Mouse (Mus musculus): Measurements from ENCODE around the gene Slc15a1. TPM values are rescaled to one million over a fixed set of nuclear protein-coding genes. Genes with fewer than 3 reads are reported as not detected.

Slc15a1 gene
- polyA plus RNA-seq, 1 experiment from 2014 or later, result 0.49 TPM

DNA sequence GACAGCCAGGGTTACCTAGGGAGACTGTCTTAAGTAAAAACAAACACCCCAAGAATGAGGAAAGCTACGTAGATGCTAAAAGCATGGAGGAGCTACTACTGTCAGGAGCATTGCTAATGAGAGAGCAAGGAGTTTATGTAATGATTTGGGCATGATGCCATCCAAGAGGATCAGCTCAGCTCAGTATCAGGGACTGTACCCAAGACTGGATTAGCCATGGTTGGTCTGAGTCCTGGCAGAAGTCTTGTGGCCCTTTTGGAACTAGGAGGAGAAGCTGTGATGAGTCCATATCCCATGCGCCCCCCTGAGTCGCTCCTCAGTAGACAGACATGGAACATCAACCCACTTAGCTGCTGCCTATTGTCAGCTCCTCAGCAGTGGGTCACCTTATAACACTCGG, 9.3 kb downstream of the Slc15a1 start:
- no peaks in the 10 kb centered on the region for H3K4me1 ChIP-seq (ENCODE audit: insufficient read depth, low read length)
- 84% methylated on average over 4 of the region's 4 CpGs for WGBS
- H3K9ac ChIP-seq (replicated peaks; ENCODE audit: low read length), result no peak overlapping the region
- no peak for ATAC-seq (ENCODE audit: low FRiP score, low TSS enrichment)
- no peak overlapping the region for H3K27ac ChIP-seq (ENCODE audit: low read length)
- H3K4me2 ChIP-seq (replicated peaks; ENCODE audit: low read depth, low read length), result no peak overlapping the region
- no peaks in the 10 kb centered on the region; the same call in 1 of the 2 replicates for H3K27me3 ChIP-seq (ENCODE audit: insufficient read depth, low read length)
- H3K4me3 ChIP-seq (ENCODE audit: low read length), result no peak overlapping the region
- H3K36me3 ChIP-seq (ENCODE audit: insufficient read depth, low read length), result no peaks in the 10 kb centered on the region
- H3K9me3 ChIP-seq (ENCODE audit: low read length), result no peaks in the 10 kb centered on the region

DNA sequence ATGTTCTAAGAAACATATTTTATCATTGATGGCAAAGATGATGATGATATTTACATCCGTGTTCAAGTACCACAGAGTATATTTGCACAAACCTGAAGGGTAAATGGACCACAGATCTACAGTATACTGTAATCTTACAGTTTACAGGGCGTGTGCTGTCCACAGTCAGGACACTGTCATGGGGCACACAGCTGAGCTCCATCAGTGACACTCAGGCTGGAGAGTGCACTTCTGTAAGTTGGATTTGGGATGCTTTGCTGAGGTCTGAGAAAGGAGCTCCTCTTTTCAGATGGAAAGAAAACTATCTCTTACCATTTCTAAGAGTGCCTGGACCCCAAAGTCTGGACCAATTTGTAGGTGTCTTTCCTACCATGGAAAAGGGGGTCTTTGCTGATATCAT, 9.9 kb downstream of the Slc15a1 start:
- Histone ChIP-seq H3K4me3 (ENCODE audit: low read length) (no peak overlapping the region), H3K4me2 (replicated peaks; ENCODE audit: low read depth, low read length) (no peak overlapping the region), H3K36me3 (ENCODE audit: insufficient read depth, low read length) (no peaks in the 10 kb centered on the region), H3K27ac (ENCODE audit: low read length) (no peak overlapping the region), H3K9ac (replicated peaks; ENCODE audit: low read length) (no peak overlapping the region), H3K4me1 (ENCODE audit: insufficient read depth, low read length) (no peaks in the 10 kb centered on the region), H3K27me3 (ENCODE audit: insufficient read depth, low read length) (no peaks in the 10 kb centered on the region; the same call in 1 of the 2 replicates), H3K9me3 (ENCODE audit: low read length) (no peaks in the 10 kb centered on the region)
- no peak for ATAC-seq (ENCODE audit: low FRiP score, low TSS enrichment)
- 79% methylated on average over 2 of the region's 2 CpGs for WGBS

GRCm38 (mm10) chr14:121494238-121494637, 10.8 kb downstream of the Slc15a1 start:
- Histone ChIP-seq H3K4me3 (ENCODE audit: low read length) (no peak overlapping the region), H3K9ac (replicated peaks; ENCODE audit: low read length) (no peak overlapping the region), H3K27me3 (ENCODE audit: insufficient read depth, low read length) (no peaks in the 10 kb centered on the region; the same call in 1 of the 2 replicates), H3K4me2 (replicated peaks; ENCODE audit: low read depth, low read length) (no peak overlapping the region), H3K9me3 (ENCODE audit: low read length) (no peaks in the 10 kb centered on the region), H3K27ac (ENCODE audit: low read length) (no peak overlapping the region), H3K4me1 (ENCODE audit: insufficient read depth, low read length) (no peaks in the 10 kb centered on the region), H3K36me3 (ENCODE audit: insufficient read depth, low read length) (no peaks in the 10 kb centered on the region)
- no peak for ATAC-seq (ENCODE audit: low FRiP score, low TSS enrichment)
- WGBS, result 51% methylated on average over 2 of the region's 2 CpGs

GRCm38 (mm10) chr14:121493712-121494111, 11.3 kb downstream of the Slc15a1 start:
- H3K9ac ChIP-seq (replicated peaks; ENCODE audit: low read length), result no peak overlapping the region
- no peaks in the 10 kb centered on the region for H3K4me1 ChIP-seq (ENCODE audit: insufficient read depth, low read length)
- no peaks in the 10 kb centered on the region; the same call in 1 of the 2 replicates for H3K27me3 ChIP-seq (ENCODE audit: insufficient read depth, low read length)
- H3K36me3 ChIP-seq (ENCODE audit: insufficient read depth, low read length), result no peaks in the 10 kb centered on the region
- no peak overlapping the region for H3K4me3 ChIP-seq (ENCODE audit: low read length)
- 44% methylated on average over 3 of the region's 3 CpGs for whole genome bisulfite sequencing
- H3K27ac ChIP-seq (ENCODE audit: low read length), result no peak overlapping the region
- ATAC-seq (ENCODE audit: low FRiP score, low TSS enrichment), result no peak
- H3K9me3 ChIP-seq (ENCODE audit: low read length), result no peaks in the 10 kb centered on the region
- no peak overlapping the region for H3K4me2 ChIP-seq (replicated peaks; ENCODE audit: low read depth, low read length)

DNA sequence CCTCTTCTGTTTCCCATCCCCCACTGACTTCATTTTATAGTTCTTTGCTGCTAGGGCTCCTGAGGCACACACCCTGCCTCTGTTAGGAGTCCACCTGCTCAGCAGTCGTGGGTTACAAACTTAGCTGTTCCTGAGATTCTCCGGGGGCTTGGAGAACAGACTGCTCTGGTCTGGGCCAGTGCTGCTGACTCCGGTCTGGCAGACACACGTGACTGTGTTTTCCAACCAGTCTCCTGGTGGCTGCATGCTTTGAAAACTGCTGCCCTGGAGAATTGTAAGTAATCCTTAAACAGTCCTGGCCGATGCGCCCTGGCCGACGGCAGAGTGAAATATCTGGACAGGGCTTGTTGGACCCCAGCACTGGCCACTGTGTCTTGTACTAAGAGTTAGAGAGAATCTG, 12.7 kb downstream of the Slc15a1 start:
- H3K9ac ChIP-seq (replicated peaks; ENCODE audit: low read length), result 0 out of 2 replicates have a peak overlapping the region, but pooled peaks have one; percentile 18
- ATAC-seq (ENCODE audit: low FRiP score, low TSS enrichment), result peak; percentile 80
- H3K4me2 ChIP-seq (replicated peaks; ENCODE audit: low read depth, low read length), result 0 out of 2 replicates have a peak overlapping the region, but pooled peaks have one; percentile 14
- WGBS, result 60% methylated on average over 8 of the region's 8 CpGs
- H3K4me3 ChIP-seq (ENCODE audit: low read length), result no peak overlapping the region
- no peaks in the 10 kb centered on the region for H3K36me3 ChIP-seq (ENCODE audit: insufficient read depth, low read length)
- no peaks in the 10 kb centered on the region for H3K9me3 ChIP-seq (ENCODE audit: low read length)
- 0 out of 2 replicates have a peak overlapping the region, but pooled peaks have one; percentile 8 for H3K27ac ChIP-seq (ENCODE audit: low read length)
- H3K4me1 ChIP-seq (ENCODE audit: insufficient read depth, low read length), result no peaks in the 10 kb centered on the region
- H3K27me3 ChIP-seq (ENCODE audit: insufficient read depth, low read length), result no peaks in the 10 kb centered on the region; the same call in 1 of the 2 replicates

DNA sequence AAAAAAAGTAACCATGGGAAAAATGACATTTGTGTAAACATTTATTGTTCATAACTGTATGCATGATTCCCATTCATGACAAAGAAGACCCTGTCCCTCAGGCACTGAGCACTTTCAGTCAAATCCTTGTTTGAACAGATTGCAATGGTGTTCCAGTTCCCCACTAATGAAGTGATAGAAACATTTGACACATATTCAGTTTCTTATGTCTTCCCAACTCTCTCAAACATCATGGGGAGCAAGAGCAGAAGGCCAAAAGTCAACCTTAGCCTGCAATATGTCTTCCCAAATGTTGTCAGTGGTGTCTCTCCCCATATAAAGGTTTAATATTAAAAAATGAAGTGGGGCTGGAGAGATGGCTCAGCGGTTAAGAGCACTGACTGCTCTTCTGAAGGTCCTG, 19.3 kb downstream of the Slc15a1 start:
- ATAC-seq (ENCODE audit: low FRiP score, low TSS enrichment), result no peak
- H3K4me2 ChIP-seq (replicated peaks; ENCODE audit: low read depth, low read length), result no peak overlapping the region
- no peaks in the 10 kb centered on the region for H3K9me3 ChIP-seq (ENCODE audit: low read length)
- H3K27me3 ChIP-seq (ENCODE audit: insufficient read depth, low read length), result no peaks in the 10 kb centered on the region
- H3K4me3 ChIP-seq (ENCODE audit: low read length), result no peak overlapping the region
- no peak overlapping the region for H3K27ac ChIP-seq (ENCODE audit: low read length)
- no peaks in the 10 kb centered on the region for H3K36me3 ChIP-seq (ENCODE audit: insufficient read depth, low read length)
- H3K4me1 ChIP-seq (ENCODE audit: insufficient read depth, low read length), result no peaks in the 10 kb centered on the region
- no peak overlapping the region for H3K9ac ChIP-seq (replicated peaks; ENCODE audit: low read length)
- 93% methylated on average over 1 of the region's 1 CpGs for WGBS

- Histone ChIP-seq H3K36me3 (ENCODE audit: insufficient read depth, low read length) (no peaks in the 10 kb centered on the region), H3K27me3 (ENCODE audit: insufficient read depth, low read length) (no peaks in the 10 kb centered on the region), H3K9me3 (ENCODE audit: low read length) (no peaks in the 10 kb centered on the region), H3K27ac (ENCODE audit: low read length) (no peak overlapping the region), H3K4me1 (ENCODE audit: insufficient read depth, low read length) (no peaks in the 10 kb centered on the region), H3K9ac (replicated peaks; ENCODE audit: low read length) (no peak overlapping the region), H3K4me2 (replicated peaks; ENCODE audit: low read depth, low read length) (no peak overlapping the region), H3K4me3 (ENCODE audit: low read length) (no peak overlapping the region)
- 93% methylated on average over 3 of the region's 3 CpGs for WGBS
- ATAC-seq (ENCODE audit: low FRiP score, low TSS enrichment), result no peak
Observed at GRCm38 (mm10) chr14:121484436-121484835, 20.6 kb downstream of the Slc15a1 start.

- no peak for ATAC-seq (ENCODE audit: low FRiP score, low TSS enrichment)
- 54% methylated on average over 7 of the region's 7 CpGs for WGBS
Observed at GRCm38 (mm10) chr14:121482181-121482580, 22.9 kb downstream of the Slc15a1 start.

DNA sequence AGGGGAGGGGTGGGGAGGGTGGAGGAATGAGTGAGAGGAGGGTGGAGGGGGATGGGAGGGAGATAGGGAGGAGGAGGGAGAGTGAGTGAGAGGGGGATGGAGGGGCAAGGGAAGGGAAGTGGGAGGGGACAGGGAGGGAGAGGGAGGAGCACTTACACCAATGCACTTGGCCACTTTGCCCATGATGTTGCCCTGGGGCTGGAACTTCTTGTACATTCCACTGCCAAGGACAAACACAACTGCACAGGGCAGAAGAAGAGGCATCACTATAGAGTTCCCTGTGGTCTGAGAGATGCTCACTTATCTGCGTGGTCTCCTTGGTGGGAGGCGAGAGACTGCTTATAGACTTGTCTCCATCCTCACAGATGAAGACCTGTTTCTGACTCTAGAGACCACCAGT, 23.5 kb downstream of the Slc15a1 start:
- Histone ChIP-seq H3K27me3 (ENCODE audit: insufficient read depth, low read length) (no peaks in the 10 kb centered on the region), H3K4me1 (ENCODE audit: insufficient read depth, low read length) (no peaks in the 10 kb centered on the region), H3K36me3 (ENCODE audit: insufficient read depth, low read length) (no peaks in the 10 kb centered on the region), H3K27ac (ENCODE audit: low read length) (no peak overlapping the region), H3K9me3 (ENCODE audit: low read length) (no peaks in the 10 kb centered on the region), H3K4me2 (replicated peaks; ENCODE audit: low read depth, low read length) (no peak overlapping the region), H3K9ac (replicated peaks; ENCODE audit: low read length) (no peak overlapping the region), H3K4me3 (ENCODE audit: low read length) (no peak overlapping the region)
- WGBS, result 92% methylated on average over 2 of the region's 2 CpGs
- ATAC-seq (ENCODE audit: low FRiP score, low TSS enrichment), result no peak

More at GRCm38 (mm10) chr14:121482181-121482580, 22.9 kb downstream of the Slc15a1 start:
- Histone ChIP-seq H3K9ac (replicated peaks; ENCODE audit: low read length) (no peak overlapping the region), H3K27me3 (ENCODE audit: insufficient read depth, low read length) (no peaks in the 10 kb centered on the region), H3K9me3 (ENCODE audit: low read length) (no peaks in the 10 kb centered on the region), H3K36me3 (ENCODE audit: insufficient read depth, low read length) (no peaks in the 10 kb centered on the region), H3K4me3 (ENCODE audit: low read length) (no peak overlapping the region), H3K4me2 (replicated peaks; ENCODE audit: low read depth, low read length) (no peak overlapping the region), H3K4me1 (ENCODE audit: insufficient read depth, low read length) (no peaks in the 10 kb centered on the region), H3K27ac (ENCODE audit: low read length) (no peak overlapping the region)

- no peaks in the 10 kb centered on the region for H3K9me3 ChIP-seq (ENCODE audit: low read length)
- no peak overlapping the region for H3K4me2 ChIP-seq (replicated peaks; ENCODE audit: low read depth, low read length)
- H3K4me3 ChIP-seq (ENCODE audit: low read length), result no peak overlapping the region
- H3K4me1 ChIP-seq (ENCODE audit: insufficient read depth, low read length), result no peaks in the 10 kb centered on the region
- H3K9ac ChIP-seq (replicated peaks; ENCODE audit: low read length), result no peak overlapping the region
- H3K27ac ChIP-seq (ENCODE audit: low read length), result no peak overlapping the region
- 79% methylated on average over 3 of the region's 3 CpGs for WGBS
- no peaks in the 10 kb centered on the region for H3K36me3 ChIP-seq (ENCODE audit: insufficient read depth, low read length)
- no peak for ATAC-seq (ENCODE audit: low FRiP score, low TSS enrichment)
- H3K27me3 ChIP-seq (ENCODE audit: insufficient read depth, low read length), result no peaks in the 10 kb centered on the region
Observed at GRCm38 (mm10) chr14:121479096-121479495, 26.0 kb downstream of the Slc15a1 start.

Data from kidney, embryonic 16.5 days (tissue).